Mouse (Mus musculus) thymus, adult 2 months (tissue): ENCODE measurements at regions not wholly inside any gene's neighbourhood (a gene's known extent, or its start where the extent isn't known, plus 50 kb on each side); places are given as distances from the start of the nearest gene placed in this dataset.

ENCODE experiments used
- CTCF ChIP-seq: fragments of 200-500 bp; IDR thresholded peaks from 2 replicates; pipeline ENCODE4 v1.5.1; 2012; ENCODE audit warnings: mild to moderate bottlenecking, control low read depth, low read length, moderate library complexity, borderline replicate concordance; ENCODE audit not compliant: control insufficient read depth, poor library complexity, insufficient read depth; ENCODE audit errors: extremely low read depth
- POLR2A ChIP-seq: fragments of 200-500 bp; IDR thresholded peaks from 2 replicates; pipeline ENCODE4 v1.6.1; 2012; ENCODE audit warnings: mild to moderate bottlenecking, low read length, control low read depth, moderate library complexity; ENCODE audit not compliant: control insufficient read depth, poor library complexity, insufficient read depth; ENCODE audit errors: extremely low read depth

DNA sequence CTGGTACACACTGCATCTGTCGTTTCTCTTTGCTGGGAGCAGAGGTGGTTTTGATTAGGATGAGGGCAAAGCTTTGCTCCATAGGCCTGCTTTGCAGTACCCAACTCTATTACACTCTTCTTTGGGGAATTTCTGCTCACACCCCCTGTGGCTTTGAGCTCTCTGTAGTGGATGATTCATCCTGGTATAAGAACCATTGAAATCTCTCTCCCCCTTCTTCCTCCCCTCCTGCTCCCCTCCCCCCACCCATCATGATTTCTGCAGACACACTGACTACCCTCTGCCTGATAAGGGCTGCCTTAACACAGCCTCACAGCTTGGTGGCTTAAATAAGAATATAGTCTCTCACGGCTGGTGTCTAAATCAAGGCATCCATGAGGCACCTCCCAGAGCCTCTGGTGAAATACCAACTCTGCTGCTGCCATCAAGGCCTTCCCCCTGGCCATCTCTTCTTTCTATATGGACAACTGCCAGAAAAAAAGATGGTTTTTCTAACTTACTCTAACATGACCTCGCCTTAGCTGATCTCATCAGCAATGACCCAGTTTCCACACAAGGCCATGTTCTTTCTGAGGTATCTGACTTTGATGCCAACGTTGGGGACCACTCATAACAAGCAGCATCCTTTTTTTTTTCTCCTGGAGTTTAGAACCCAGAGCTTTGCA, 81.5 kb upstream of the Camk1g start:
- TF ChIP-seq CTCF: no peak
- TF ChIP-seq POLR2A: no peak
